Mouse (Mus musculus) cerebellum, postnatal 14 days (tissue): ENCODE measurements at regions not wholly inside any gene's neighbourhood (a gene's known extent, or its start where the extent isn't known, plus 50 kb on each side); places are given as distances from the start of the nearest gene placed in this dataset.
A peak's percentile ranks its signal among the peaks of the same experiment; 100 is the strongest.

Experiments used
- DNase-seq, 2 experiments: peaks; one replicate each; pipeline ENCODE4 v3.0.0; 2021; ENCODE audit warnings: mixed read lengths in 2 of 2

DNA sequence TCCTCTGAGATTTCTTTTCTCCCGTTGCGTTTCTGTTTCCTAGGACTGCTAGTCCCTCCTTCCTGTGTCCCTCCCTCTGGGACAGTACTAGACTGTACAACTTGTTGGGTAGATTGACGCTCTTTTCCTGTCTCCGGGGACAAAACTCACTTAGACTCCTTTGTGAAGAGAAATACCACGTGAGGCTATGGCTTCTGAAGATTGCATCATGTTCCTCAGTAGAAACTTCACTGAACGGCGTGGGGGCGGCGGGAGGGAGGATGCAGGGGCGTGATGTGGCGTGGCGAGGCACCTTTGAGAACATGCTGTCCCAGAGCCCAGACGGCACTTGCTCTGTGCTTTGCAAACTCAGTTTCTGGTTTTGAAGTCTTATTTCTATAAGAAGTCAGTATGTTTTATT is 78.5 kb downstream of the Spata18 start:
- no peak for DNase-seq

DNA sequence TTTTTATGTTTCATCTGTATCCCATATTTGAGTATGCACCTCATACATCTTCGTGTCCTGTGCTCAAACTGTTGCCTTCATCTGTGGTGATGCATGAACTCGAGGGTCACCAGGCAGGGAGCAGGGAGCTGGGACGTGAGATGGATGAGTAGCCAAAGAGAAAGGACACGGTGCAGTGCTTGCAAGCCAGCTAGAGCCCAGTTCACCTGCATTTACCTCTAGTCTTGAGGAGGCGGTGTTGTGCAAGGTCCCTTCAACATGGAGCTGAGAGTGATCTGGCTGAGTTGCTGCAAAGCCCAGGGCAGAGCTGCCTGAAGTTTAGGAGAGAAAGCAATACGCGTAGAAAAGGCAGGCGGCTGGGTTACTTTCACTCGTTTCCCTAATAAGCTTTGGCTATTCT is 80.2 kb downstream of the Spata18 start:
- no peak for DNase-seq

GRCm38 (mm10) chr5:73731991-73732565 is 80.9 kb downstream of the Spata18 start:
- DNase-seq = peak in 1 of 2 experiments; percentile 11

- no peak for DNase-seq
Measured at GRCm38 (mm10) chr5:73740766-73741165, 89.6 kb downstream of the Spata18 start.

DNA sequence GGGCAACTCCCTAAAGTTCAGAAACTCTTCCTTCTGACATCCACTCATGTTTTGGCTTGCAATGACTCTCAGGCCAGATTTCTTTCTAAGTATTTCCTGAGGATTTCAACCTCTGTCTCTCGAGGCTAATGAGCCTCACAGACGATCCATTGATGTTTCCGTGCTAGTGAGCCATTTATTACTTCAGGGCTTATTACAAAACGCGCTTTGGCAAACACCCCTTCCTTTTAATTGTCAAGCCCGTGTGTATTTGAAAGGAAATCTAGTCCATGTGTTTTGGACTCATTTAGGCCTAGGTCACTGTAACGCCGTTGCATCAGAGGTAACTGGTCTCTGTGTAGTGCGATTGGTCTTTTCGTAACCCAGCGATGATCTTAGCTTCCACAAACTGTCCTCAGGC is 90.3 kb downstream of the Spata18 start:
- DNase-seq = no peak

DNA sequence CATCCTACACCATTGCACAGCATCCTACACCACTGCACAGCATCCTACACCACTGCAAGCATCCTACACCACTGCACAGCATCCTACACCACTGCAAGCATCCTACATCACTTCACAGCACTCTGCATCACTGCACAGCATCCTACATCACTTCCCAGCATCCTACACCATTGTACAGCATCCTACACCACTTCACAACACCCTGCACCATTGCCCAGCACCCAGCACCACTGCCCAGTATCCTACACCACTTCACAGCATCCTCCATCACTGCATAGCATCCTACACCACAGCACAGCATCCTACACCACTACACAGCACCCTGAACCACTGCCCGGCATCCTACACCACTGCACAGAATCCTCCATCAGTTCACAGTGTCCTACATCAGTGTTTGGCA is 92.8 kb downstream of the Spata18 start:
- no peak for DNase-seq

DNA sequence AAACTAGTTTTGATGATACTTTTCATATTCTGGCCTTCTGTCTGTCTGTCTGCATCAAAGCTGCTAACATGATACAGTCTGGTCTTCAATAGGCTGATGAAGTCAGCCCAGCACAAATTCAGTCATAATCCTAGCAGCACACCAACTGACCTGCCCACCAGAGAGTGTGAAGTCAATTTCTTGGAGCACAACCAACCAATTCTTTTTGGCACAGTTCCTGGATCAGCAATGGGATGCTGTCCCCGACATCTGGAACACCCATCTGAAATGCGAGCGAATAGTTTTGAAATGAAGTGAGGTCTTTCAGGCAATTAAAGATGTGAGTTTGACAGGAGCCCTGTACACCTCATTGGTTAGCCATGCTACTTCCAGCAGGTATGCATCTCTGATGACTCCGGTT is 98.6 kb downstream of the Spata18 start:
- no peak for DNase-seq

GRCm38 (mm10) chr5:73752225-73752644 is 101.1 kb downstream of the Spata18 start:
- no peak for DNase-seq

DNA sequence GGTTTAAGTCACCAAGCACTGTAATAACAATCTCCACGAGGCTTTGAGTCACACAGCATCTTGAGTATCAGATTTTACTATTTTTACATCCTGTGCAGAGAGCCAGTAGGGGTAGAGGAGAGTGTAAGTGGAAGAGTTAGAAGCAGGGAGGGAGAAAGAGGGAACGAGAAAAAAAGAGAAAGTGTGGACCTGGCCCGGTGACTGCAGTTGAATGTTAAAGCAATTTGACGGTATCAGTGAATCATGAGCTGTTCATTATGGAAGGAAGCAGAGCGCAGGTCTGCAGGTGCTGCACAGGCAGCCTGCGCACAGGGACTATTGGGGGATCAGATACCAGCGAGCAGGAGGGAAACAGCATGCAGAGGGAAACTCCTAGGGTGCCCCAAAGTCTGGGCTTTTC is 102.6 kb downstream of the Spata18 start:
- no peak for DNase-seq

- no peak for DNase-seq
Measured at GRCm38 (mm10) chr5:73758534-73758933, 107.4 kb downstream of the Spata18 start.

DNA sequence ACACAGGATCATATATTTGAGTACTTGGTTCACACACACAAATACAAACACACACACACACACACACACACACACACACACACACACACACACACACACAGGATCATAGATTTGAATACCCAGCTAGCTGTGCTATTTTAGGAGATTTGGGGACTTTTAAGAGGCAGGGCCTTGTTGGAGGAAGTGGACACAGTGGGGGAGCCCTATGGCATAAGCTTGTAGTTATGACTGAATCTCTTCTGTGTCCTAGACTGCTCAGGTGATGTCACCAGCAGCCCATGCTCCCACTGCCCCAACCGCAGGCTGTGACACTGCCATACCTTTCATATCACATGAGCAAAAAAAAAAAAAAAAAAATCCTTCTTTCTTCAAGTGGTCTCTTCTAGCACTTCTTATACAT is 110.1 kb downstream of the Spata18 start:
- DNase-seq = peak in 1 of 2 experiments; percentile 5

- peak; percentile 52 to 66 for DNase-seq
Measured at GRCm38 (mm10) chr5:73761709-73762108, 110.5 kb downstream of the Spata18 start.

DNA sequence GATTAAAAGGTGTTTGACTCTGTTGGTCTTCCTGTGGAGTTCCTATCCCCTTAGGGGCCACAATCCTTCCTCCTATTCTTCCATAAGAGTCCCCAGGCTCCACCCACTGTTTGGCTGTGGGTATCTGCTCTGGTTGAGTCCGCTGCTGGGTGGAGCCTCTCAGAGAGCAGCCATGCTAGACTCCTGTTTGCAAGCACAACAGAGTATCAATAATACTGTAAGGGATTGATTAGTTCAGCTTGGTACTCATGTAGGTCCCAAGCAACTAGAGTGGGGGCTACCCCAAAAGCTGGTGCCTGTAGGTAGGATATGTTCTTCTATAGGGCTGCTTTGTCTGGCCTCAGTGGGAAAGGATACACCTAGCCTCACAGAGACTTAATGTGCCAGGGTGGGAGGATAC is 113.0 kb downstream of the Spata18 start:
- no peak for DNase-seq

DNA sequence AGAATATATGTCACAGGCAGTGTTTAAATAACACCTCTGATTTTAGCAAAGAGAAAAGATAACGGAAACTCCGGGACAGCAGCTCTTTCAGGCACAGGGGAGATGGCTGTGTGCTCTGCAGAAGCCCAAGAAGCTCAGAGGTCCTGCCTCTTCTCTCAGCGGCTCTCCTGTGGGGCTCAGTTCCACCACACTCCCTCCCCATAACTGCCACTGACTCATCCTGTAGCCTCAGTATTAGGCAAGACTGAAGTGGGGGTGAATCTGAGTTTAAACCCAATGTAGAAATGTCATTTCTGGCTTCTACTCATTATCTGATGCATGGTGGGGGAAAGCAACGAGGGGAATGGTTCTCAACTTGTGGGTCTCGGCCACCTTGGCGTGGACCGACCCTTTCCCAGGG is 114.3 kb downstream of the Spata18 start:
- no peak for DNase-seq

DNA sequence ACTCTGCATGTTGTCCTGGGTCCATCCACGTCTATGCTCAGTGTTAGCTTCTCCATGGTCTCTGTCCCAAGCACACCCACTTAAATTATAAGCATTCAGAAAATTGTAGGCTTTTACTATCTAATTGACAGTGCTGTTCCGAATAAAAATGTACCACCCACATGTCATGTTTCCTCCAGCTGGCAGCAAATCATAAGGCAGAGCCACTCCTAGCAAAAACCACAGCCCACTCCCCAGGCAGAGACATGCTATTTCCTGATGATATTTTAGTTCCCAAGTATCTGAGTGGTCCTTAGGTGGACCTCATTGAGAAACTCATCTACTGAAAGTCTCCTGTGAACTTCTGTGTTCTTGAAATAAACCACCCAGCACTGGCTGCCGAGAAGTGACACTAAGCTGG is 117.1 kb downstream of the Spata18 start:
- no peak for DNase-seq

DNA sequence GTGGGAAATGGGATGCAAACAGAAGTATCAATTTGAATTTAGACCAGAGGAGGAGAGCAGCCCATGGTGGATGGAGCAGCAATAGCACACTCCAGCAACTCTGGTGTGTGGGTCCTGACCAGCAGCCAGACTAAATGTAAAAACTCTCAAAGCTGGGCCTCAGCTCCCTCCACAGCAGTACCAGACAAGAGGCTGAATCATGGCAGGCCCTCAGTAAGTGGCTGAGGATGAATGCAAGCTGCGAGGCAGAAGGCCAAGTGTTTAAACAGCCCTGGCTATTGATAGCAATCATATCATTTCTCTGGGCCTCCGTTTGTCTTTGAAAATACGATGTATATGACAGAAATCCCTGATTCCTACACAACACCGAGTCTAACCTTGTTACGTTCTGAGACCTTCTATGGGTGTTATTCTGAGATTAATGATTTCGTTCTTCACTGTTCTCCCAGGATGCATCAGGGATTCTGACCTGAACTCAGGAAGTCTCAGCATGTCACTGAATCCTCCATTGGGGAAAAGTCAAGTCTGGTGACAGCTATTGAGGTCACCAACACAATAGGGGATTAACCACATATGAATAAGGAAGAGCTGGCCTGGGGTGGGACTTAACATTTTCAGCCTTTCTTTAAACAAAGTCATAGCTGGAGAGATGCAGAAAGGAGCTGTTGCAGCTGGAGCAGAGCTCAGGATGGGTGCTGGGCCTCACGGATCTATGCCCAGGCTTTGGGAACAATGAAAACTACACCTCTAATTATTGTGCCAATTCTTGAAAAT is 124.8 kb downstream of the Spata18 start:
- DNase-seq = no peak

GRCm38 (mm10) chr5:73777282-73777921 is 126.2 kb downstream of the Spata18 start:
- DNase-seq = no peak

DNA sequence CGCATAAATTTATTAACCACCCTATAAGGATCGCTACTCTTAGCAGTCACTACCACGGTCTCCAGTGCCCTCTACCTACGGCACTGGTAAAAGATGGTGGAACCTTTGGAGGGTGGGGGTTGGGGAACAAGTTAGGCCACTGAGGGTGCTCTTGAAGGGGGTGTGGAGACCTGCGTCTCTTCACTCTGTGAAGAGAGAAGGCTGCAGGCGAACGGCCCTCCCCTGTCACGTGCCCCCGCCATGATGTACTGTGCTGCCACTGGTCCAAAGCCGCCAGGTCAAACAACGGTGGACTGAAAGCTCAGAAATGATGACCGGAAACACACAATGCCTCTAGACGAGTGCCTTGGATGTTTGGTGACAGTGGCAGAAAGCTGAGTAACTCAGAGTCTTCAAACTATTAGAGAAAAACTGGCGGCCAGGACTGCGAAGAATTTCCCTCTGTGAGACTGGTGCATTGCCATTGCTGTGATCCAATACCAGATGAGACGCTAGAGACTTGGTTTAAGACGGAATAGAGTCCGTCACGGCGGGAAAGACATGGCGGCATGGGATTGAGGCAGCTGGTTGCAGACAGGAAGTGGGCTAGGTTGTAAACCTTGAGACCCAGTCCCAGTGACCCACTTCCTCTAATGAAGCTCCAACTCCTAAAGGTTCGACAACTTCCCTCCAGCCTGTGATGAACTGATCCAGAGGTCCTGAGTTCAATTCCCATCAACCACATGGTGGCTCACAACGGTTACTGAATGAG is 130.2 kb downstream of the Spata18 start:
- no peak for DNase-seq

DNA sequence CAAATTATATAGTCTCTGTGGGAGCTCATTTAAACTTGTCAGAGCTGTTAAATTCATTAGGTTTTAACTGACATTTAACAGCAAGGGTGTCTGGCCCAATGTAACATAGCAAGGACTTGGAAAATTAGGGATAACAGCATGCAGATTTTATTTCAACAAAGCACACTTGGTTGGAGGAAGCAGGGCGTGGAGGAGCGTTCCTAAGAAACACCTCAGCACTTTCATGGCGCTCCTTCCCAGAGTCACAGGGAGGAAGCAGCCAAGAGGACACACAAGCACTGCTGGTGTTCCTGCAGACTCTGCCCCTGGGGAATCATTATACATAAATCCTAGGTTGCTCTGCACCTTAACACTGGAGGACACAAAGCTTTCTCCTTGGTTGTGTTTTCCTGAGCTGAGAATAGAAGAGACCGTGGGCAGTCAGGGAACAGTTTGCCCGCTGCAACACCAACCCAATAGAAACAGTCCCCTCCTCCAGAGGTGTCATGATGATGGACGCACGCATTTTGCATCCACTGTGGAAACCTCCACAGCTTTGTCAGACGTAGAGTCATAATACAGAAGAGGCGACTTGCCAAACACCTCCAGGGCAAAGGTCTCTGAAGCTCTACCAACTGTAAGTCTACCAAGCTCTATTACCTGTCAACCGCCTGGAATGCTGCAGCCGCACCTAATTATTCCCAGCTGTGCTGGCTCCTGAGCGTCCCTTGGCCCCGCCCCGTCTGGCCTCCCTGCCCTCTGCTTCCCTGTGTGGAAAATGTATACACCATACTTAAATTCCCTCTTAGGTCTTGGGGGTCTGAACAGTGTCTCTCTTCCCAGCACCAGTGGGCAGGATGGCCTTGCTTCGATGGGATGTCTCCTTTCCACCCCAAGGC is 131.3 kb downstream of the Spata18 start:
- DNase-seq = no peak

- no peak for DNase-seq
Measured at GRCm38 (mm10) chr5:73787275-73787674, 136.1 kb downstream of the Spata18 start.

GRCm38 (mm10) chr5:73792216-73792615 is 141.0 kb downstream of the Spata18 start:
- DNase-seq = no peak

- peak; percentile 10 to 22 for DNase-seq
Measured at GRCm38 (mm10) chr5:73796201-73796600, 145.0 kb downstream of the Spata18 start.
